Mouse (Mus musculus) testis, adult 2 months (tissue): ENCODE results near the gene Gm45140.

Experiments
- CTCF ChIP-seq: fragments of 200-500 bp; IDR thresholded peaks from 2 replicates; pipeline ENCODE4 v1.5.1; 2012; ENCODE audit warnings: low read depth, mild to moderate bottlenecking, inconsistent platforms, low read length, moderate library complexity; ENCODE audit not compliant: control insufficient read depth, insufficient read depth, insufficient replicate concordance
- POLR2A ChIP-seq: fragments of 200-500 bp; IDR thresholded peaks from 2 replicates; pipeline ENCODE4 v1.6.1; 2012; ENCODE audit warnings: low read depth, mild to moderate bottlenecking, inconsistent platforms, low read length, moderate library complexity; ENCODE audit not compliant: control insufficient read depth

- TF ChIP-seq CTCF: no peak
- TF ChIP-seq POLR2A: no peak
Measured at GRCm38 (mm10) chr6:87809651-87810161, 25.9 kb downstream of the Gm45140 start.
